Mouse (Mus musculus) MEL-GATA-1-ER (cell line): ENCODE measurements around the gene Gchfr.

Experiments
- DNase-seq: peaks from one replicate; pipeline ENCODE4 v3.0.0-alpha.2; 2012; ENCODE audit warnings: low read depth; ENCODE audit errors: extremely low read depth

The Gchfr gene

DNA sequence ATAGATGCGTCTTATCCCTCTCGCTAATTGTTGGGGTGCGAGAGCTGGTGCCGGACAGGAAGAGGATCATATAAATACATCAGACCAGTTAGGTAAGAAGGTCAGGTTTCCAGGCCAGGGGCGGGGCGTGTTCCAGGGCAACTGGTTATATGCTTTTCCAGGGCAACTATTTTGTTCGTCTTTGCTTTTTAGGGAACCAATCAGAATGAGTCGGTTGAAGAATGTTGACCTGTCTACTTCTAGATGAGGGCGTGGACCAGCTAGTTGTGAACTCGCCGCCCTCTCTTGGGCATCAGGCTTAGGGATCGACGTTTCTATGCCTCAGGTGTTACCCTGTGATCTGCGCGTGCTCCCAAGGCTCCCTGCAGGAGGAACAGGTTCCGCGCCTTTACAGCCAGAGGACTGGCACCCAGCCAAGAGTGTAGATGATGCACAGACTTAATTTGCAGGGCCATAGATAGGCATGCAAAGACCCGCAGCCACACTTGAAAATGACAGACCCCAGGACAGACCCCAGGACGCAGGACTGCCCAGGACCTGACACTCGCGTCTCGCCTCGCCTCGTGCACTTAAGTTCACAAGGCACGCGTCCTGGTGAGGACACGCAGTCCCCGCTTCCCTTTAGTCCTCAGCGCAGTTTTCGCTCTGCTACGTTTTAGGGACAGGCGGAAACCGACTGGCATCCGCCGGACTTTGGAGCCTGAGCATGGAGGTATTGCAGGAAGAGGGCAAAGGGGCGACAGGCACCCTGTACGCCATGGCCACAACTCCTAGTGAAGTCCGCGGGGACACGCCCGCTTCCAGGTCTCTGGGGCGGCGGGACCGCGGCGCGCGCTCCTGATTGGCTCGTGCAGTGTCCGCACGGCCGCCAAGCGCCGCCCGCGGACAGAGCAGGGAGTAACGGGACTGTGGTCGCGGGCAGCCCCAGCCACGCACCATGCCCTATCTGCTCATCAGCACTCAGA, at the start of gene Gchfr:
Gene Gchfr (plus strand): TSS at position 873 of the 965 bp plus-strand sequence.
- no peak for DNase-seq

DNA sequence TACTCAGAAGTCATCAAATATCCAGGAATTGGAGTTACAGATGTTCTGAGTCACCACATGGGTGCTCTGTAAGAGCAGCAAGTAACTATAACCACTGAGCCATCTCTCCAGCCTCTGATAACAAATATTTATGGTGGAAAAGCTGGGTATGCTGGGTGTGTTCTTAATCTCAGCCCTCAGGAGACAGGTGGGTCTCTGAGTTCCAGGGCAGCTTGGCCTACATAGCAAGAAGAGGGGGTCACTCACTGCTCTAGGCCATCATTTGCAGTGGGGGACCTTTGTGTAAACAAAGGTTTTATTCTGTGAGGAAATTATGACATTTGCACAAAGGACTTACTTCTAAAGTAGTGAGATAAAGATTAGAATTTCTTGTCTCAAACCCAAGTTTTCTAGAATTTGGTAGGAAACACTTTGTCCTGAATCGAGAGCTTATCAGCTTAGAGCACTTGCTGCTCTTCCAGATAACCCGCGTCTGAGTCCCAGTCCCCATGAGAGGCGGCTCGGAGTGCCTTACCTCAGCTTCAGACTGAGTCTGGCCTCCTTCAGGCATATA, 31.2 kb upstream of the Gchfr start:
- DNase-seq, result peak; percentile 82

DNA sequence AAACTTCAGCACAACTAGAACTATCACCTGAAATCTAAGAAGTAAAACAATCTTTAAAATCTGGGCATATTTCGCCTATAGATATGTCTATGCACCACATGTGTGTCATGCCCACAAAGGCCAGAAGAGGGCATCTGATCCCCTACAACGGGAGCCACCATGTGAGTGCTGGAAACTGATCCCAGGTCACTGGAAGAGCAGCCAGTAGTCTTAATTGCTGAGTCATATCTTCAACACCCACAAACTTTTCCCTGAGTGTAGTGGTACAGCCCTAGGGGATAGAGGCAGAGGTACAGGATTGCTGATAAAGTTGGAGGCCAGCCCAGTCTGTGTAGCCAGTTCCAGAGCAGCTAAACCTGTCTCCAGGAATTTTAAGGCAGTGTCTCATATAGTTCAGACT, 22.4 kb upstream of the Gchfr start:
- DNase-seq, result no peak

DNA sequence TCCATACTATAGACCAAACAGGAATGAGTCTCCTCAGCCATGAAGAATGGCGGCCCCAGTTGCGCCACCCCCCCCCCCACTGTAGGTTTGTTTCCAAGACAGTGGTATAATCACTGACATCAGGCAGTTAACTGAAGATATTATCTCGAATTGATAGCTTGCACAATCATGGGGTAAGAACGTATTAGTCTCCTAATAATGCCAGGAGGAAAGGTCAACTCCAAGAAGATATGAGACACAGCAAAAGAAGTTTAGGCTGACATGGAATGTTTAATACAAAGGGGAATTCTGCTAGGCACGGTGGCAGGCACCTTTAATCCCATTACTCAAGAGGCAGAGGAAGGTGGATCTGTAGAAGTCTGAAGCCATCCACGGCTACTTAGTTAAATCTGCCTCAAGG, 21.1 kb upstream of the Gchfr start:
- DNase-seq, result no peak

DNA sequence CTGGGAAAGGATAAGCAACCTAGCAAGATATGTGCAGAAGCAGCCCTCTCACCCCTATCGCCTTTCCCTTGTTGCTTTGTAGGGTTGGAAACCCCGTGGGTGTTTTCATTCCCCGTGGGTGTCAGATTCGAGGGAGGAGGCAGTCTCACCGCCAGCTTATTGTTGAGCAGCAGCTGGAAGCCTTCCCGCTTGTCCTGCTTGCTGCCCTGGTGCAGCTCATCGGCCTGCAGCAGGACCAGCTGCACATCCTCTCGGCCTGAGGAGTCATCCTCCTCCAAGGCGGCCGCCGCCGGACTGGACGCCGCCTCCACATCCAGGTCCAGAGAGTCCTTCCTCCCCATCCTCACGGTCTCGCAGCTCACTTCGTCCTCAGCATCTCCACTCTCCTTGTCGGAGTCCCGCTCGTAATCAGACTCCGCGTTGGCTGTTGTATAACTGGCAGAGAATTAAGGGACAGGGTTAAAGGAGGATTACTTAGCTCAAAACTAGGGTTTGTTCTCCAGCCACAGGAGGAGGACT, 20.4 kb upstream of the Gchfr start:
- no peak for DNase-seq

DNA sequence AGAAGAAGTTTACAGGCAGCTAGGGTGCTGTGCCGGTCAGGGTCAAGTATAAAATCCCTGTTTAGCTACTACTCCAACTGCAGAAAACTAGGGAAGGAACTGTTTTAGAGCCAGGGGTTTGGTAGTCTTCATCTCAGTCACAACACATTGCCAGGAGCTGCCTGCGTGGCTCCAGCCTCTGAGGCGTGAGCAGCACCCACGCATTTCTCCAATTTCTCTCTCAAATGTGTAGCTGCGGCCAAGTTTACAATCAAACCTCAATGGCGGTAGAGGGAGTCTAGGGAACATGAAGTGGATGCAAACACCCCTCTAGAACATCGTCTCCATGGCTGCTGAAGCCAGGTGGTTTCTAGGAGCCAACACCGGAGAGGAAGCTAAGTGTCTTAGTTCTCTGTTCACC, 19.8 kb upstream of the Gchfr start:
- DNase-seq, result no peak

DNA sequence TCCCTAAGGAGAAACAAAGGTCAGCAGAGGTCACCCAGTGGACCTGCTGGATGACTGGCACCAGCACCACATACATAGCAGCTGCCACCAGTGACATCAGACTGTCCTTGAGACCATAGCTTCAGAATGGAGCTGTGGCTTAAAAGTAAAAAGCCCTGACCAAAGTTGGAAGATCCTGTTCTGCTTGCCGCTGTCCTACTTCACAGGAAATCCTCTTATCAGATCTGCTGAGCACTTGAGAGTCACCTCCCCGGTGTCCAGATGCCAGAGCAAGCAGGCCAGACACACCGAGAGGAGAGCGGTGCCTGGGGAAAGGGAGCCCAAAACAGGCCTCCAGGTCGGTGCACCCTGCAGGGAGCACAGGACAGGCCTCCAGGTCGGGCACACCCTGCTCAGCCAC, 15.3 kb upstream of the Gchfr start:
- no peak for DNase-seq

DNA sequence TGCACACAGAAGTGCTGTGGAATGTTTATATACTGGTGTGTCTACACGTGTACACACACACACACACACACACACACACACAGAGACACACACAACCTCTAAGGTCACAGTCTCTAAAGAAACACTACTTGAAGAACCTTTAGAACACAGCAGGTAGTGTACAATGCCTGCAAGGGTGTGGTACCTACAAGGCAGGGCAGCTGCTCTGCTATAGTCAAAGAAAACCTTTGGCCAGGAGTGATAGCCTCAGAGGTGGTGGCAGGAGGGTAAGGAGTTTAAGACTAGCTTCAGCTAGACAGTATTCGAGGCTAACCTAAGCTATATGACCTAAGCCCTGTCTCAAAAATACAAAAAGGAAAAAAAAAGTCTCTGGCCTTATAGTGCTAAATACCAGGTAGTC, 12.9 kb upstream of the Gchfr start:
- DNase-seq, result no peak

DNA sequence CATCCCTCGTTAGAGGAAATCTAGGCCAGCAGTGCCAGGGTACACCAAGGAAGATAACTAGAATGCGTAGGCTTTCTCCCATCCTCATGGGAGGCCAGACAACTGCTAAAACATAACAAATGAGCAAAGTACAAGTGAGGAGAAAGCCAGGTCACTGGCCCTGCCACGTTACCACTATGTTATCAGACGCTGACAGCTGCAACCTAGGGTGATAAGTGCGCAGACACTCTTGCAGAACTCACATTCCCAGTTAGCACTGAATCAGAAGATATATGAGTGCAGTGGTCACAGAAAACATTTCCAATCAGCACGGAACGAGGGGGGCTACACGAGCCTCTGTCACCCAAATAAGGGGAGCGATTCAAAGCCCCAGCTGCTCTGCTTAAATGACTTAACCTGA, 12.2 kb upstream of the Gchfr start:
- peak; percentile 90 for DNase-seq

DNA sequence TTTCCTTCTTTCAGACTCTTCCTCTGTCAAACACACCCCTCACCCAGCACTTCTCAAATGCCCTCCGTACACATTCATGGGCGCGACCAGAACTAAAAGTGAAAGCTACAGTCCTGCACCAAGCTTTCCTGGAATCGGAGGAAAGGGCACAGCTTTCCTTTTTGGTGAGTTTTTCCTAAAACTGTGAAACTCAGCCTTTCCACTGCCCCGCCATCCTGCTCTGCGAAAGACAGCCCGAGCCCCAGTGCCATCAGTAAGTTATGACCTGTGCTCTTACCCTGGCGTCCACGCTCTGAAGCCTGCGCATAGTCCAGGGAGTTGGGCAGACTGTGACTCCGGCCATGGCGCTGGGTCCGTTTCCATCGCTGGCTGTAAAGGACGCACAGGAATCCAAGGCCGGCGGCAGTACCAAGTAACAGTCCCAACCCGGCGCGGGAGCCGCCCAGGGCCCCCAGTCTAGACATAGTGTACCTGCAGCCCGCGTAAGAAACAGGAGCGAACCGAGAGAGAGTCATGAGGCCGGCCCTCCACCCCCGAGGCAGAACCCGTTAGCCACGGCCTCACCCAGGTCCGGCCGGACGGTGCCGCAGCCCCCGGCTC, 11.4 kb upstream of the Gchfr start:
- no peak for DNase-seq

DNA sequence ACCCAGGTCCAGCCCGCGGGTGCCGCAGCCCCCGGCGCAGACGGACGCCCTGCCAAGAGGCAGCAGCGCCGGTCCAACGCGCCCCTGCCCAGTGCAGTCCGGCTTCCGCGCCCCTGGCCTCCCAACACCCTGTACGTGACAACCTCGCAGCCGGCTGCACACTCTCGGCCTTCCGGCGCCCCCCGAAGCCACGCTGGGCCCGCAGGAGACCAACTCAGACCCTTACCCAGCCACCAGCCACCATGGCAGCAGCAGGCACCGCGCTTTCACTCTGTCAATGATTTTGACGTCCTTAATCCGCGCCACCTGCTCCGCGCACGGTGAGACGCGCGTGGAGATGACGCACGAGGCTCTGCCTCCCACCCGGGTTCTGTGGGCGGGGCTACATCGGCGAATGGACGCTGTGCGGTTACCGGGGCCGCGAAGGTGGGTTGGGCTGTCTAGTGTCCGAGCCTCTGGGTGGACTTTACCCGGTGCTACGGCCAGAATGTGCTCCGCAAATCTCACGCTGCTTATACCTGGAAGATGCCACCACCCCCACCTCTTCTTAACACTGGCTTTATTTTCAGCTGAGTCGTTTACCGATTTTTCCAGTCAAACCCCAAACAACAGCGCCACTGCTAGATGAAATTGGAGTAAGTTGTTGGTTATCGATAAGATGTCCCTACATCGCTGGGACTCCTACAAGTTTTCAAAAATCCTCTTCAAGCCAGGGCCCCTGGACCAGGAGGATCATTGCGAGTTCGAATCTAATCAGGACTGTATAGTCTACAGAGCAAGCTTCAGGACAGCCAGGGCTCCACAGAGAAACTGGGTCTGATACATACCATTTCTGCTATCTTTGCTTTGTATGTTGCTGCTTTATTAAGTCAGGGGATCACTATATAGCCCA, 10.6 kb upstream of the Gchfr start, which contains the start of gene Rmdn3:
Gene Rmdn3 (minus strand): TSS at position 354 of the 892 bp plus-strand sequence.
- DNase-seq, result peak; percentile 81

DNA sequence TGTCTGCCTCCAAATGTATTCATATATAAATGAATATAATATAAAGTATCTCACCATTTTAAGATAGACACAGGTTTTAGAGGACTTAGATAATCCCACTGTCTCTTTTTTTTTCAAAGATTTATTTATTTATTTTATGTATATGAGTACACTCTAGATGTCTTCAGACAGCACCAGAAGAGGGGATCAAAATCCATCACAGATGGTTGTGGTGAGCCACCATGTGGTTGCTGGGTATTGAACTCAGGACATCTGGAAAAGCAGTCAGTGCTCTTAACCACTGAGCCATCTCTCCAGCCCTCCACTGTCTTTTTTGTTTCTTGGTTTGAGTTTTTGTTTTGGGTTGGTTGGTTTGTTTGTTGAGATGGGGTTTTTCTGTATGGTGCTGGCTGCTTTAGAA, 9.7 kb upstream of the Gchfr start:
- DNase-seq, result no peak

DNA sequence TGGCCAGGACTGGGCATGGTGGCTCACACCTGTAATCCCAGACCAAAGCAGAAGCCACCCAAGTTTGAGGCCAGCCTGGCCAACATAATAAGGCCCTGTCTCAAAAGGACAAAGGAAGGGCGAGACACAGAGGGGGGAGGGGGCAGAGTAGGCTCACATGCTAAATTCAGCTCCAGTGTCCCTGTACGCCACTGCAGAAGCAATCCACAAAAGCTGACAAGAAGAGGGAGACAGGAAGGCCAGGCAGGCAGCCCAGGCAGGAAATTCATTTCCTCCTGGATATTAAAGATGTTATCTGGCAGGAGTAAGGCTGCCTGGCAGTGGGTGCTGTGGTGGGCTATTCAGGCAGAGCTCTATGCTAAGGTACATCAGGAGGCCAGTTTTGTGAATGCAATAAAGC, 6.3 kb upstream of the Gchfr start:
- no peak for DNase-seq

DNA sequence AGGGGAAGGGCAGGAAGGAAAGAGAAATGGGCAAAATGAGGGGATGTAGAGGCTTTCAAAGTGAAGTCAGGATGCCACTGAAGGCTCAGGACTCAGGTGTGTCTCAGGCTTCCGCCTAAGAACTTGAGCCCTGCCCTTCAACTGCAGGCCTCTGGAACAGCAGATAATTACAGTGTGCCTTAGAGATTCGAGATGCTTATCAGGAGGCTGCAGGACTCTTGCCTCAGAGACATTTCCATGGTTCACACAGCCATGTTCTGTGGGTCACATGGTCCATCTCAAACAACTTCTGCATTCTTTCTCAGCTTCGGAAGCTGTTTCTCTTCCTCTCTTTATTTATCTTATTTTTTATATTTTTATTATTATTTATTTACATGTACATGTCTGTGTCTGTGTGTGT, 4.4 kb upstream of the Gchfr start:
- DNase-seq, result peak; percentile 87

DNA sequence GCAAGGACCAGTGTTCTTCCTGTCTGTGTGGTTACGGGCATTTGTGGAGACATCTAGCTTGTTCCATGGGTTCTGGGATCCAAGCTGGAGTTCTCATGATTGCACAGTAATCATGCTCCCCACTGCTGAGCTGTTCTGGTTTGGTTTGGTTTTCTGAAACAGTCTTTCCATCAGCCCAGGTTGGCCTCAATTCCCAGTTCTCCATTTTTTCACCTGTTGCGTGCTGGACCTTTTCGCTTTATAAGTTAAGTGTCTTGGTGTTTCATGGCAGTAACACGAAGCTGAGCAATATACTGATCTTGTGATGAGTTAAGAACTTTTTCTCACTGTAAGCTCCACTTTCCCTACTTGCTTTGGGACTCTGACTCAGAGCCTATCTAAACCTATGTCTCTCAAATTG, 3.6 kb upstream of the Gchfr start:
- no peak for DNase-seq

DNA sequence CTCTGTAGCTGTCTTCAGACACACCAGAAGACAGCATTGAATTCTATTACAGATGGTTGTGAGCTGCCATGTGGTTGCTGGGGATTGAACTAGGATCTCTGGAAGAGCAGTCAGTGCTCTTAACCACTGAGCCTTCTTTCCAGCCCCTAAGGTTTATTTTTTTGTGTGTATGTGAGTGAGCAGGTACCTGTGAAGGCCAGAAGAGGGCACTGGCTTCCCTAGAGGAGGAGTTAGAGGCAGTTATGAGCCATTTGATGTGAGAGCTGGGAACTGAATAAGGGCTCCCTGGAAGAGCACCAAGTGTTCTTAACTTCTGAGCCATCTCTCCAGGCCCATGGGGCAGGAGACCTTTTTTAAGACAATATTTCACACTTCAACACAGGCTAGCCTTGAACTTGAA, 2.2 kb upstream of the Gchfr start:
- no peak for DNase-seq

DNA sequence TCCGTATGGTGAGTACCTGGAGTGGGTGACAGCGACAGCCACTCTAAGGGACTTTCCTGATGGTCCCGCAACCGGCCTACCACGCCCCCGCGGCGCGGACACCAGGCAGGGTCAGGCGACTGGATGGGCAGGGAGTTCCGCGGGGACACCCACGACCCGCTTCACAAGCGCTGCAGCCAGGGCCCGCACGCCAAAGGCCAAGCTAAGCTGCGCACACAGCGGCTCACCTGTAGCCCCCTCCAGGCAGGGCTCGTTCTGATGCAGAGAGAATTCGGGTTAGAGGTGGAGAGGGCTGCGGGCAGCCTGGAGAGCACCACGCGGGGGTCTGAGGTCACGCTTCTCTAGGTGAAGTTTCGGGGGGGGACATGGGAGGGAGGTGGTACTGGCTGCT, 288 bp downstream of the Gchfr start:
- DNase-seq, result no peak

DNA sequence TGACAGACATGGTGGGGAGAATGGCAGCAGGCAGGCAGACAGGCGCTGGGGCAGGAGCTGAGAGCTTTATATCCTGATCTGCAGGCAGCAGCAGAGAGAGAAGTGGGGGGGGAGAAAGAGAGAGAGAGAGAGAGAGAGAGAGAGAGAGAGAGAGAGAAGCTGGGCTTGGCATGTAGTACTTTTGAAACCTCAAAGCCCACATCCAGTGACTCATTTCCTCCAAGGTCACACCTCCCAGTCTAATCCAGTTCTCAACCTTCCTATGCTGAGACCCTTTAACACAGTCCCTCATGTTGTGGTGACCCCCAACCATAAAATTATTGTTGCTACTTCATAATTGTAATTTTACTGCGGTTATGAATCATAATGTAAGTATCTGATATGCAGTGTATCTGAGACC, 2.7 kb downstream of the Gchfr start:
- no peak for DNase-seq

DNA sequence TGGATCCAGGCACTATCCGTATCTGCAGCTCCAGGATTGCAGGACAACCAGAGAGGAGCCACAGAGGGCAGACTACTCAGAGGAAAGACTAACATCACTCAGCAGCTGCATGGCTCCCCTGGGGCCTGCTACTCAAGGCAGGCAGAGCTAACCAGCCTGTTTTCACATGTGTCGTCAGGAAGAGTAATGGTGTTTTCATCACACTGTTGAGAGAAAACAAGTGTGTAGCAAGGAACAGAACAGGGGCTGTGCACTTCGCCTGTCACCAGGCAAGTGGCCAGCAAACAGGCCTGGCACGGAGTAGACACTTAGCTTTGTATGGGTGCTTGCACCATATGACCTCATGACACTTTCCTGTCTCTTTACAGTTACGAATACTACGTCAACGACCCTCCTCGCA, 4.0 kb downstream of the Gchfr start:
- no peak for DNase-seq

DNA sequence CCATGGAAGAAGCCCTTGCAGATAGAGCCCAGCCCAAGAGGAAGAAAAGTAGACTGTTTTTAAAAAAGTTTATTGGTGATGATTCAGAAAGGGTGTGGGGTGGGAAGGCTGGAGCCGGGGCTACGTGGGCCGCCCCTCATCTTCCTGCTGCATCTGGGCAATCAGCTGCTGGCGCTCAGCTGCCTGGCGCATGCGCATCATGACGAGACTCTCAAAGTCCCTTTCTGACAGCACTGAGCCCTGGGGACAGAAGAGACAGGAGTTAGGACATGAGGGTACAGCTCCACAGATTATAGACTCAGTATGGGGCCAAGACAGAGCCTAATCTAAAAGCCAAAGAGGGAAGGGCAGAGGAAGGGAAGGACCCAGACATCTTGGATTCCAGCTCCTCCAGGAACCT, 4.9 kb downstream of the Gchfr start:
- DNase-seq, result no peak

DNA sequence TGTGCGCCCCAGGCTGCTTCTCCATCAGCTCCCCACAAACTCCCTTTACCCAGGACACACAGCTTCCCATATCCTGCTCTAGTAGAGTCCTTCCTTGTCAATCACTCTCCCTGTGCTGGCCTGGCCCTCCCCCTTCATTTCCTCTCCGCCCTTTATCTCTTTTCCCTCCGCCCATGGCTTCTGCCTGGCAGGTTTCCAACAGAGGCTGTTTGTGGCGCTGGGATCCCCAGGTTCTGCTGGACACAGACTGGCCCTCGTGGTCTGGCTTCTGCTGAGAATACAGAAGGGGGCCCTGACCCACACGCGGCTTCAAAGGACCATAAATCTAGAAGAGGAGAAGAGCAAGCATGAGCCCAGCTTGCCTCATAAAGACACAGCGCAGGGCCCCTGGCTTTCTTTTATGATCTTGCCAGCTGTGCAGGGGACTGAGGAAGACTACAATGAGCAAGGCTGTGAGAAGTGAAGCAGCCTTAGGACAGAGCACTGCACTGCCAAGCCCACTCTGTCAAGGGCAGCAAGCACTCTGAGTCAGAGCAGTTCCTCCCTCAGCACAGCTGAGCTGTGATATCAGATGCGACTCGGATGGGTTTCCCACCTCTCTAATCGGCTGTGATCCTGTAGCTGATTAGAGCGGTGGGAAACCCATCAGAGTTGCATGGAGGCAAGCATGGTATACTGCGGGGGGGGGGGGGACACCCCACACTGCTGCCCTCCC, 5.4 kb downstream of the Gchfr start:
- peak; percentile 84 for DNase-seq
